Mouse (Mus musculus): ENCODE results near the gene Hspa12b. TPM values are rescaled to one million over a fixed set of nuclear protein-coding genes. Genes with fewer than 3 reads are reported as not detected.

Hspa12b gene
- total RNA-seq, 1 experiment from 2014 or later: not detected

Other genes starting within 250 kb of the Hspa12b start
- gene 4930402H24Rik, start 220.9 kb upstream of the Hspa12b start, total RNA-seq (2017): 15.7 and 21.9 TPM in 2 replicates
- gene Atrn, start 220.8 kb upstream of the Hspa12b start, total RNA-seq (2017): 24.8 and 25.7 TPM in 2 replicates
- gene Gfra4, start 84.2 kb upstream of the Hspa12b start, total RNA-seq (2017): not detected in 2 replicates
- gene Adam33, start 63.5 kb upstream of the Hspa12b start, total RNA-seq (2017): not detected in 2 replicates
- 0.47 and 0.49 TPM in 2 replicates for gene Siglec1, start 40.5 kb upstream of the Hspa12b start, total RNA-seq (2017)
- not detected in 2 replicates for gene Gm11037, start 6.2 kb downstream of the Hspa12b start, total RNA-seq (2017)
- 10.1 and 11.3 TPM in 2 replicates for gene 1700037H04Rik, start 32.8 kb downstream of the Hspa12b start, total RNA-seq (2017)
- 16.3 and 18.0 TPM in 2 replicates for gene Cenpb, start 52.8 kb downstream of the Hspa12b start, total RNA-seq (2017)
- 111 and 116 TPM in 2 replicates for gene Cdc25b, start 59.7 kb downstream of the Hspa12b start, total RNA-seq (2017)
- gene Spef1, start 60.0 kb downstream of the Hspa12b start, total RNA-seq (2017): 2.0 and 2.2 TPM in 2 replicates
- gene Ap5s1, start 79.8 kb downstream of the Hspa12b start, total RNA-seq (2017): 7.7 and 13.3 TPM in 2 replicates
- gene Mavs, start 106.8 kb downstream of the Hspa12b start, total RNA-seq (2017): 14.4 and 15.3 TPM in 2 replicates
- gene Pank2, start 135.2 kb downstream of the Hspa12b start, total RNA-seq (2017): 54.8 and 58.1 TPM in 2 replicates
- gene Rnf24, start 225.6 kb downstream of the Hspa12b start, total RNA-seq (2017): 3.8 and 6.3 TPM in 2 replicates